Mouse (Mus musculus): ENCODE data around the gene Sos2.
"Not testable (repeated sequence)": the region's sequence is repeated elsewhere in the genome, so short reads cannot be mapped to it uniquely, and the experiment has no call there.

The Sos2 gene

DNA sequence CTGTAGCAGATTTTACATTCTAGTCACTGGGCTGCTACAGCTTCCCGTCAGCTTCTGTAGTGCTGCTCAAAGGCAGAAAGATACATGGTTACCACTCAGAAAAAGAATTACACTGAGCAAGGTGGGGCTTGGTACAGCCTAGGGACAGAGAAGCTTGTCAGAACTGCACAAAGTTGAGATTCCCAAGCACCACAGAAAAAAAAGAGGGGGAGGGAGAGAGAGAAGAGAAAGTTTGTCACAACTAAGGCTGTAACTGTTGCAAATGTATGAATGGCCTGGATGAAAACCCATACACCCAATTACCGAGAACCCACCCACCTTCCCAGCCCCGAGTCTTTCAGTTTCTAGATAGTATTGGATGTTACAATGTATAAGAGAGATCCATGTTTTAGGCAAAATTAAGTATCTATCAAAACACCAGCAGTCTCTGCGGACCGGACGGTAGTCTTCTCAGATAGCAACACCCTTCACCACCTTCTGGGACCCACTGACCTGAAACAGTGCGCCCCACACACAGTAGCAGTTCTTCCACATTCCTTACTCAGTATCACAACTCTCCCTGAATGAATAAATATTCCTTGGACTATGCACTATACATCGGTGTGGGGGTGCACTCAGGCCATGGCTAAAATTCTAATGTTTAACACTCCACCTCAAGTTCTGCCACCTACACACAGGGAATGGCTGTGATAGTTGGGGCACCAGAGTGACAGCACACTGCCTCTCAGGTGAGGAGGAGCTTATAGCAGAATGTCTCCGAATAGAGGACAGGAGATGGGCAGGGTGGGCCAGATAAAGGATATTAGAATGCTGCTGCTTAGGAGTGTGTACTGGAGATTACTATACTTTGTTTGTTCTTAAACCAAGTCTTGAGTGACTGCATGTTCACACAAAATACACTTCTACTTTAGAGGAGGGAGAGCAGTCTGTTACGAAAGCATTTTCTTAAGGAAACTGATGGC, 6.8 kb downstream of the Sos2 start:
- DNase-seq (ENCODE audit: low spot score in 2 of 2), result no peak

DNA sequence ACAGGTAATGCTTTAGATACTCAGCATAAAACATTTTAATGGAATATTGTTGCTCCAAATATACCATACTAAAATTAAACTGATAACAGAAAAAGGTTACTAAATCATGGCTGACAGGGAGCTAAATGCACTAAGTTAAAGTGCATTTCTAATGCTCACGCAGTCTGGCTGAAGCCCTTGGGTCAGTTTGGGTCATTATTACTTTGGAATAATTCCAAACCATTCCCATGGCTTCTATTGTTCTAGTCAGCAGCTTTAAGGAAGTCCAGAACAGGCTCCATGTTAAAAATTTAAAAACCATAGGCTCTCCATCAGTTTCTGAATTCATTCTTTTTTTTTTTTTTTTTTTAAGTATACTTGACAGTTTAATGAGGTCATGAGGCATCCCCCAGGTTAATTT, 7.5 kb downstream of the Sos2 start:
- DNase-seq (ENCODE audit: low spot score in 2 of 2), result no peak

DNA sequence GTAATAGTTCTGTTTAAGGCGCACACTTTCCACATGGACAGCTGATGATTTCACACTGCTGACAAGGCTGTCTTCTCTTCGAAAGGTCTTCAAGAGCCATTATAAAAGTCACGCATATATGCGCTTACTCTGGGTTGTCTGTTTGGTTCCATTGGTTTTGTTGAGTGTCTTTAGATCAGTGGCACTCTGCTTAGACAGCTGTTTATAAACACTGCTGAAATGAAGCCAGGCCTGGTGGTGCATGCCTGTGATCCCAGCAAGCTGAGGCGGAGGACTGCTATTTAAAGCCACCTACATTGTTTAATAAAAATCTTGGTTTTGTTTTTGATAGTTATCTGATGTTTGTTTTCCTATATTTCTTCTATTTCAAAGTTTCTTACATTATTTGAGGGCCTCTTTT, 14.9 kb downstream of the Sos2 start:
- DNase-seq (ENCODE audit: low spot score in 2 of 2), result no peak

GRCm38 (mm10) chr12:69661658-69662057, 20.0 kb downstream of the Sos2 start:
- no peak for DNase-seq (ENCODE audit: low spot score in 2 of 2)

DNA sequence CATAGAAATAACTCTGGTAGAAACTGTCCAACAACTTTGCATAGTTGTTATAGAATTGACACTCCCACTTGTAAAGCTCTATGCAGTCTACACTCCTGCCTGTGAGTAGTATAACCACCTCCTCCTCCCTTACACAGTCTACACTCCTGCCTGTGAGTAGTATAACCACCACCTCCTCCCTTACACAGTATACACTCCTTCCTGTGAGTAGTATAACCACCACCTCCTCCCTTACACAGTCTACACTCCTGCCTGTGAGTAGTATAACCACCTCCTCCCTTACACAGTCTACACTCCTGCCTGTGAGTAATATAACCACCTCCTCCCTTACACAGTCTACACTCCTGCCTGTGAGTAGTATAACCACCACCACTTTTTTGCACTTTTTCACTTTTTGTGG, 27.7 kb downstream of the Sos2 start:
- not testable (repeated sequence) for DNase-seq (ENCODE audit: low spot score in 2 of 2)

DNA sequence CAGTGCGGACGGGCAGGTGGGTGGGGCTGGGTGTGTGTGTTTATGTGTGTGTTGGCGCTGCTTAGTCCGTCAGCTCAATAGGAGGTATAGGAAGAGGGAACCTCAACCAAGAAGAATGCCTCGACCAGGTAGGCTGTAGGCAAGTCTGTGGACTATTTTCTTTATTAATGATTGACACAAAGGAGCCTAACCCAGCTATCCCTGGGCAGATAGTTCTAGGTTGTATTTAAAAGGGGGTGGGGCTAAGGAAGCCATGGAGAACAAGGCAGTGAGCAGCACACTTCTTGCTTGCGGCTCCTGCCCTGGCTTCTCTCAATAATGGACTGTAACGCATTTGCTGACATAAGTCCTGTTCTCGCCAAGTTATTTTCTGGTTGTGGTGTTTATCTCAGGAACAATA, 32.1 kb downstream of the Sos2 start:
- DNase-seq (ENCODE audit: low spot score in 2 of 2), result peak in 1 of 2 experiments; percentile 10

DNA sequence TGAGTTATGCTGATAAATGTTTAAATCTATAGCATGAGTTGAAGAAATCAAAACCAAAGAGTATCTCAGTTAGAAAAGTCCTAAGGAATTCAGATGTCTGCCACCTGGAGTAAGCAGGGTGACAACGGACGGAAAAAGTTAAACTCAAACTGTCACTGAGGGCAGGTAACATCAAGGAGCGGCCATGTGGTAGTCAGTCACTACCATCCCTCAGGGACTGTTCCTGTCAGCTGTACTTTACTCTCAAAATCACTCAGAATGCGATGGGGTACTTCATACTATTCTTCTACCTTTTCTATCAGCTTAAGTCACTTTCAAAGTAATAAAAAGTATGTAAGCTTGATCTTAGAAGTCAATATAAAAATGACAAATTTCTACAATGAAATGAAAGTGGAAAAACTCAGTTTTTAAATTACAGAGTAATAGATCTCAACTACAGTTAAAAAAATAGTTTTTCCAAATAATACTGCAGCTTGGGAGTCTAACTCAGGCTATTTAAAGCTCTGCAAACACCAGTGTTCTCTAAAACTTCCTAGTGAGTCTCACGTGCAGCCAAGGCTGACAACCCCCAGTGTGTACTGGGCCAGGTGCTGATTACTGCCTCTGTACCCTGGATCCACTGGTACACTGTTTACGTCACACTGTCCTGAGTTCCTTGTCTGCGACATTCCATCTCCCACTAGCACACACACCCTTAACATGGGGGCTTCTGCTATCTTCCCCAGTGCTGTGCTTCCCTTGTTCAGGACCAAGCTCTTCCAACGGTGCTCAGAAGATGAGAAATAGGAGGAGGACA, 35.6 kb downstream of the Sos2 start:
- no peak for DNase-seq (ENCODE audit: low spot score in 2 of 2)

- no peak for DNase-seq (ENCODE audit: low spot score in 2 of 2)
Observed at GRCm38 (mm10) chr12:69644877-69645276, 36.8 kb downstream of the Sos2 start.

- no peak for DNase-seq (ENCODE audit: low spot score in 2 of 2)
Observed at GRCm38 (mm10) chr12:69642877-69643276, 38.8 kb downstream of the Sos2 start.

GRCm38 (mm10) chr12:69634761-69635160, 46.9 kb downstream of the Sos2 start:
- DNase-seq (ENCODE audit: low spot score in 2 of 2), result no peak

GRCm38 (mm10) chr12:69618590-69618989, 63.1 kb downstream of the Sos2 start:
- DNase-seq (ENCODE audit: low spot score in 2 of 2), result not testable (repeated sequence)

DNA sequence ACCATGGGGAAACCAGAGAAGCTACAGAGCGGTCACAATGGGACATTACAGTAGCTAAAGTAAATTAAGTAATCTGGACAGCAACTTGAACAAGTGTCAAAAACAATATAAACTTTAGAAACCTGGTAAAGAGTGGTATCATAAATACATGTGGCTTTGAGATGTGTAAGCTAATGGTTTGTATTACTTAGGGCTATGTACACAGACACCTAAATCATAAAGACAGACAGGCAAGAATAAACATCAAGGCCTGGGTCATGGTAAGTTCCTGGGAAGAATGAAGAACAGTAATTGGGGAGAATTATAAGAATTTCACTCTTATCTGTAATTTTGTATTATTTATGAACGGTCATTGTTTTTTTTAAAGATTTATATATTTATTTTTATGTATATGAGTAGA, 77.3 kb downstream of the Sos2 start:
- no peak for DNase-seq (ENCODE audit: low spot score in 2 of 2)

DNA sequence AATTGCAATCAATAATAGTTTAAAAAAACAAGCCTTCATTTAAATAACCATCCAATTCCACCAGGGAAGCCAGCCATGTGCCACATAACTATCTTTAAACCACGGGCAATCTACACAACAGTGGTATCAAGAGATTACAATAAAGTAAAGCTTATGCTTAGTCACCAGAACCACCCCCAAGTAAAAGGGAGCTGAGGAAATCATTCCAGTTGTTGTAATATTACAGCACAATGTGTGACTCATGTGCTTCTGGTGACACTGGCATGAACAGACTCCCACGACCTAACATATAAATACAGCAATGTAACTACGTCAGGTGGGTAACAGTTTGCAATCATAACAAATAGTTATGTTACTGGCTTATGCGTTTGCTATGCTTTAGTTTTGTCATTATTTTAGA, 84.2 kb downstream of the Sos2 start:
- DNase-seq (ENCODE audit: low spot score in 2 of 2), result no peak

DNA sequence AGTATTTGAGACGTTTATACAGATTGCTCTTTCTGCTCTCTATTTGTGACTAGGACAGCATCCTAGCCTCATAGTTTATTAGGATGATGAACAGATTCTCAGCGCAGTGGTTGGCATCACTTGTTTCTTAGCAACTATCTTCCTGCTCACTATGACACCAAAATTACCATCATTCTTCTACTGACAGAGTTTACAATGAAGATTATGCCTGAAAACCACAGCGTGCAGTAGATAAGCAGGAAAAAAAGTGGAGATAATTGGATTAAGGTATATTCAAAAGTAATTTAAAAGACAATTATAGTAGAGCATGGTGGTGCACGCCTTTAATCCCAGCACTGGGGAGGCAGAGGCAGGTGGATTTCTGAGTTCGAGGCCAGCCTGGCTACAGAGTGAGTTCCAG, 88.5 kb downstream of the Sos2 start:
- DNase-seq (ENCODE audit: low spot score in 2 of 2), result no peak

DNA sequence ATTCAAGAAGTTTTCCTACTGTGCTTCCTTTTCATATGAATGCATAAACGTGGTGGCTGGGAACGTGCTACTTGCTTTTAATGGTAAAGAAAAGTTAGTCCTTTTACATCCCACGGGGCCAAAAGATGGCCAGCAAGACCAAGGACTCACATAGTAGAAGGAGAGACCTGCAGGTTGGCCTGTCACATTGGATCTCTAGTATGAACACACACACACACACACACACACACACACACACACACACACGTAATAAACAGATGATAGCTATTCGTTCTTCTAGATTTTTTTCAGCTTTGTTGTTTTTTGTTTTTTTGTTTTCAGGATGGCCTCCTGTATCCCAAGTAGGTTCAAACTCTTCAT, 98.4 kb downstream of the Sos2 start:
- DNase-seq (ENCODE audit: low spot score in 2 of 2), result no peak

DNA sequence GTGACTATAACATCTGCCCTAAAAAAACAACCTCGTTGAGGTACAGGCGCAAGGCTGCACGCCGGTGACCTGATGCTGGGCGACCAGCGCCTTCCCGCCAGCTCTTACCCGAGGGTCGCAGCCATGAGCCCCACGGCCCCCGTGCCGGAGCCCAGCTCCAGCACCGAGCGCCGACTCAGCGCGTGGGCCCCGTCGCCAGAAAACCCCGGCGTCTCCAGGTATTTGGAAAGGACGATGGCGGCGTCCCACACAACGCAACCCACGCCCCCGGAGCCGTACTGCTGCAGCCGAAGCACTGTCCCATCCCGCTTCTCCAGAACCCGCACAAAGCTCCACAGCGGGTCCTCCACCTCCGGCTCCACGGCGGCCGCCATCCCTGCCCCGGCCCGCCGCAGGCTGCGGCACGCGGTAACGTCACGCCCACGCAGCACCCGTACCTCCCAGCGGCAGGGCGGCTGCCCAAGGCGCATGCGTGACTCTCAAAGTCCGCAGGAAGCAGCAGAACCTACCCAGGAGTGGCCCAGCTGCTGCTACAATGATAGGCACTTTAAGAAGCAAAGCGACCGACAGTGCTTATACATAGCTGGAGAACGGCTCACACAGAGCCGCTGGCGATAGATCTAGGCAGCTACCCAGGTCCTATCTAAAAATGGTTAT, 98.9 kb downstream of the Sos2 start, which contains the start of gene Vcpkmt:
Vcpkmt (minus strand) TSS at position 416 of the 657 bp plus-strand sequence.
- DNase-seq (ENCODE audit: low spot score in 2 of 2), result peak; percentile 58 to 79

DNA sequence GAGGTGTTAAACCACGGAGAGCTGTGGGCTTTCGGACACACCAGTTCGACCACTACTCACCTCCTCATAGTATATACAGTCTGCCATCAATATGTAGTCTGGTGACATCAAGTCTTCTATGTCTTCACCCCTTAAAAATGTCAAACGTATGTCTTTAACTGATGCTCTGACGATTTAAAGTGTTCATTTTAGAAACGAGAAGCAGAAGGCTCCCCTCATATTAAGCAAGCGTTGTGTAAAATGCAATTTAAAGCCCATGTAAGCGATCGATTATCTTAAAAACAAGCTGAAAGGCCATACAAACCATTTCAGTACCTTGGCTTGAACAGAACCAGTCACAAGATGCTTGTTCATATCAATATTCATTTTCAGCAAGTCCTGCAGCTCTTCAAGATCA, 99.4 kb downstream of the Sos2 start:
- DNase-seq (ENCODE audit: low spot score in 2 of 2), result no peak

DNA sequence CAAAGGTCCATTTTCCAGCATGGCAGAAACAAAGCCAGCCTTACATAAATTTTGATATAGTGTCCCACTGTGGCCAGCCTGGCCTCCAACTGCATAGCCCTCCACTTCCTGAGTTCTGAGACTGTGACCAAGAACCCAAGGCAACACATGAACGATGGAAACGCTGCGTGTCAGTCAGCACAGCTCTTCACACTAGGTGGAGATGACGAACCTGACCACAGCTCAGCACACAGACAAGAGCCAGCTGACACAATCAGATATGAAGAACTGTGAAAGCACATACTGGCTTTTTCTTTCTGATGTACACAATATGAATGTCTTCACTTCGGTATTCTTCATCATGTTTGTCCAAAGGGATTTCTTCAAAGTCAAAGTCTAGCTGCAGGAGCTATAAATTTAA, 102.0 kb downstream of the Sos2 start:
- no peak for DNase-seq (ENCODE audit: low spot score in 2 of 2)

DNA sequence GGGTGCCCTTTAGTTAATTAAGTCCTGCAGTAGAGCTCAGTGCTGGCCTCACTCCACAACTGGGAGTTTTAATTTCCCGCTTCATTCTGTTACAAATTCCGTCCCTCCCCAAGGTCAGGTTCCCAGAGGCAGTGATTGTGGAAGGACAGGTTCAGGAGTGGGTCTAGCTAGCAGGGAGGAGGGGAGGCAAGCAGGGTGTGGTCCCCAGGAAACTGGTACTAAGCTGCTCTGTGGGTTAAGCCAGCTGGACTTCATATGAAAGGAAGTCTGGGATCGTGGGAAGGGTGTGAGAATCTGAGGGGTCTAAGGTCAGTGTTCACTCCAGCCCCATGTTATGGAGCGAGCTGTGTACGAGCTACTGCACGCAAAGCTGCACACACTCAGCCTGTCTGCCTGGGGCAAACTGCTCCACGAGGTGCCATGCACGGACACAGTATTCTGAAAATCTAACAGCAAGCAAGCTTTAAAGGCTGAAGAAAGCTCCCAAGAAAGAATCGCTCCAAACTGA, 105.5 kb downstream of the Sos2 start:
- no peak for DNase-seq (ENCODE audit: low spot score in 2 of 2)

DNA sequence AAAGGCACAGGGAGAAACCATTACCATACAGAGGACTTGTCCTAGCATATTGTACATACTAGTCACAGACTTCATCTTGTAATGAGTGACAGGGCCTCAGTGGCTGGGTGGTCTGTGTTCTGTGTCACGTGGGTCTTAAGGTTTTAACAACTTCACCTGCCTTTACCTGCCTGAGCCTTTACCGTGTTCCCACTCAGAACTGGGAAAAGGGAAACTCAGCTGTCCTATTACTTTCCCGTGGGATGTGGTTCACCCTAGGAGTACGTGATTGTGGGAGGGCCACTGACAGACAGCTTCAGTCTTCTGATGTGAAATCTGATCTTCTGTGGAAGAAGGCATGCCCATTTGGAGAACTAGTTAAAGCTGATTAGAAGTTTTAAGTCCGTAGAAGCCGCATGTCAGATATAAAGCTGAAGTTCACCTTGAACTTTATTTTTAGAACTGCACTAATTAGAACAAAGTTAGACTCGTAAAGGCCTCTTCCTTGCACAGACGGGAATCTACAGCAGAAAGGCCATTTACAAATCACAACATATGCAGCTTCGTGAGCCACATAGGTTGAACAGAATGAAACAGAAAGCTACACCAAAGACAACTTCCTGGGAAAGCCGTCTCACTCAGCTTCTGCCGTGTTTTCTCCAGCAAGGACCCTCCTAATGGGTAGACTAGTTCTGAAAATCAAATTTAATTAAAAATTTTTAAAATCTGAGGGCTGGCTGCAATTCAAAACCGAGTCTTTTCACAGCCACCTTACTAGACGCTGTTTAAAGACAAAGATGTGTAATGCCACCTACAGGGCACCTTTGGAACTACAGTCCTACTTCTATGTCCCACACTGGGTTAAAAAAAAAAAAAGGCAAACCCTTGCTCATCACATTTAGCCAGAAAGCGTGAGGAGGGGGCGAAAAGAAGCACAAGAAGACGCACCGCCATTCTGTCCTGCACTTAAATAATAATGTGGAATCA, 107.5 kb downstream of the Sos2 start:
- DNase-seq (ENCODE audit: low spot score in 2 of 2), result peak; percentile 55 to 62

GRCm38 (mm10) chr12:69573271-69573670, 108.4 kb downstream of the Sos2 start:
- no peak for DNase-seq (ENCODE audit: low spot score in 2 of 2)
